Mouse (Mus musculus): ENCODE data around the gene H2-Ke6. TPM values are rescaled to one million over a fixed set of nuclear protein-coding genes. Genes with fewer than 3 reads are reported as not detected.

H2-Ke6 gene
- polyA plus RNA-seq, 1 experiment from 2014 or later = 36.4 TPM

DNA sequence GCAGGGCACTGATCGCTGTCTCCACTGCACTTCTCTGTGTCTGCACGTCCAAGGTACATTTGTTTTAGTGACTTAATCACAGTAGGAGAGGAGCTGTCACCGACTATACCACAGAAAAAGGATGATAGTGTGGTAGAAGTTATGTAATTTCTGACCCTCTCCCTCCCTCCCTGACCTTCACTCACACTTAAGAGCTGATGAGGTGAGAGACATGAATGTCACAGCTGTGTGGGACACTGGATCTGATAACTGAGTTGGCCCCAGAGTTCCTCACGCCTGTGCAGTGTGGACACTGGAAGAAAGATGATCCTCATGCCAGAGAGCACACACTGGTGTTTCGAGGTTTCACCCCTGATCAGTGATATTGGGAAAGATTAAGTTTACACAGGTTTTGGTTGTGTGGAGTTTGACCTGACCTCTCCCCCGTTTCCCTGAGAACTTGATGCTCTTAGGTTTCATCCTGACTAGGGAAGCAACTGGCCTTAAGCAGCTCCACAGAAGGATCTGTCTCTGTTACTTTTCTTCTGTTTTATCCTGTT is 48.3 kb downstream of the H2-Ke6 start:
- DNase-seq (ENCODE audit: low spot score) = no peak

DNA sequence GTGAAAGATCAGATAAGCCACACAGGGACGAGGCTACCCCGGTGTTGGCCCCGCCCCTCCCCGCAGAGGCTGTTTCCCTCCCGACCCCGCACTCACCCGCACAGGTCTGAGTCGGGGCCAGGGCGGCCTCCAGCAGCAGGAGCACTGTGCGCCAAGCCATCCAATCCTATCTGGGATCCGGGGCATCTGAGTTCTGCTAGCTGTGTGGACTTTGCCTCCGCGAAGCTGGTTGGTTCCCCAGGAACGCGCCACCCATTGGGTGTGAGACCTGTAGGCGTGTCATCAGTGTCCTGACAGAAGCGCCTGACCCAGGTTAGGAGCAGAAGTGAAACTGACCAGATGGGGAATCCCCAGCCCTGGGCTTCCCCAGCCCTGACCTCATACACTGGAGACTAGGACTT is 49.2 kb downstream of the H2-Ke6 start:
- Histone ChIP-seq H3K27ac (0 out of 2 replicates have a peak overlapping the region, but pooled peaks have one; percentile 57), H3K4me1 (peaks cover 27% of the 10 kb centered on the region)
- peak; percentile 90 for DNase-seq (ENCODE audit: low spot score)

More for the DNA sequence above, 48.3 kb downstream of the H2-Ke6 start:
- Histone ChIP-seq H3K4me1 (peaks cover 27% of the 10 kb centered on the region), H3K27ac (no peak overlapping the region), H3K4me3 (no peak overlapping the region), H3K36me3 (no peaks in the 10 kb centered on the region), H3K9me3 (no peaks in the 10 kb centered on the region), H3K27me3 (ENCODE audit: insufficient read depth, poor library complexity, severe bottlenecking) (peaks cover 54% of the 10 kb centered on the region)
- 64% methylated on average over 6 of the region's 6 CpGs for WGBS

DNA sequence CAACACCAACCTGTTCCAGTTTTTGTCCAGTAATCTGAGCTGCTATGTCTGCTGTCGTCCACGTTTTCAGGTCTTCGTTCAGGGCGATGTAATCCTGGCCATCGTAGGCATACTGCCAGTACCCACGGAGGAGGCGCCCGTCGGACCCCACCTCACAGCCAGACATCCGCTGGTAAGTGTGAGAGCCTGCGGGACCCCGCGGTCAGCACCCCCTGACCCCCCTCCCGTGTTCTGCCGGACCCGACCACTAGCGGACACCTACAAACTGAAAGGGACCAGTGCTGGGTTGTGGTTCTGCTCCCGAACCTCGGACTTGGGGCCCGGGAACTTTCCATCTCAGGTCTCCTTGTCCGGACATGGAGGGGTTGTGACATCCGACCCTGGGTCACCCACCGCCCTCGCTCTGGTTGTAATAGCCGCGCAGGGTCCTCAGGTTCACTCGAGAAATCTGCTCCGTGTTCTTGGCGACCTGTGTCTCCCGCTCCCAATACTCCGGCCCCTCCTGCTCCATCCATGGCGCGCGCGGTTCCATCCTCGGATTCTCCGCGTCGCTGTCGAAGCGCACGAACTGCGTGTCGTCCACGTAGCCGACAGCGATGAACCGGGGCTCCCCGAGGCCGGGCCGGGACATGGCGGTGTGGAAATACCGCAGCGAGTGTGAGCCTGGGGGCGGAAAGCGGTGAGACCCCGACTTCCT is 49.9 kb downstream of the H2-Ke6 start:
- Histone ChIP-seq H3K27ac (0 out of 2 replicates have a peak overlapping the region, but pooled peaks have one; percentile 57), H3K4me1 (peaks cover 27% of the 10 kb centered on the region), H3K4me3 (peak overlapping the region; percentile 55), H3K27me3 (ENCODE audit: insufficient read depth, poor library complexity, severe bottlenecking) (peaks cover 54% of the 10 kb centered on the region), H3K9me3 (no peaks in the 10 kb centered on the region), H3K36me3 (no peaks in the 10 kb centered on the region)
- no peak for DNase-seq (ENCODE audit: low spot score)
- WGBS = 2% methylated on average over 57 of the region's 57 CpGs

More for the DNA sequence above, 49.2 kb downstream of the H2-Ke6 start:
- peaks cover 54% of the 10 kb centered on the region for H3K27me3 ChIP-seq (ENCODE audit: insufficient read depth, poor library complexity, severe bottlenecking)
- no peaks in the 10 kb centered on the region for H3K36me3 ChIP-seq
- under 1% methylated on average over 17 of the region's 17 CpGs for WGBS
- H3K4me3 ChIP-seq = peak overlapping the region; percentile 55
- no peaks in the 10 kb centered on the region for H3K9me3 ChIP-seq

MicroRNAs encoded within 50 kb of the gene (microRNA counts, 519-probe panel; counts per million panel counts)
- not detected for microRNA mmu-miR-219

Small RNAs within 50 kb of the gene (microRNA-seq; reads per million reads assigned to microRNA genes)
- gene Mir219a-1 (1.3 reads per million), gene Mir219c (not detected)

Other genes starting within 250 kb of the H2-Ke6 start
- 7.4 and 19.8 TPM in 2 replicates for gene Angptl4, start 246.2 kb downstream of the H2-Ke6 start, polyA plus RNA-seq (2016; fragmentation: Nextera tagmentation; extraction: Ambion mirVana)
- gene Kank3, start 217.5 kb downstream of the H2-Ke6 start, polyA plus RNA-seq (2016; fragmentation: Nextera tagmentation; extraction: Ambion mirVana) = 37.1 and 47.9 TPM in 2 replicates
- 576 and 657 TPM in 2 replicates for gene Rps28, start 203.5 kb downstream of the H2-Ke6 start, polyA plus RNA-seq (2016; fragmentation: Nextera tagmentation; extraction: Ambion mirVana)
- gene Ndufa7, start 203.5 kb downstream of the H2-Ke6 start, polyA plus RNA-seq (2016; fragmentation: Nextera tagmentation; extraction: Ambion mirVana) = 482 and 487 TPM in 2 replicates
- 61.6 and 75.7 TPM in 2 replicates for gene Cd320, start 185.0 kb downstream of the H2-Ke6 start, polyA plus RNA-seq (2016; fragmentation: Nextera tagmentation; extraction: Ambion mirVana)
- gene Gm7029, start 154.2 kb downstream of the H2-Ke6 start, polyA plus RNA-seq (2016; fragmentation: Nextera tagmentation; extraction: Ambion mirVana) = not detected in 2 replicates
- gene Kifc1, start 137.4 kb downstream of the H2-Ke6 start, polyA plus RNA-seq (2016; fragmentation: Nextera tagmentation; extraction: Ambion mirVana) = 3.6 and 5.2 TPM in 2 replicates
- 0.28 and 0.73 TPM in 2 replicates for gene Platr17, start 122.9 kb downstream of the H2-Ke6 start, polyA plus RNA-seq (2016; fragmentation: Nextera tagmentation; extraction: Ambion mirVana)
- gene Daxx, start 118.6 kb downstream of the H2-Ke6 start, polyA plus RNA-seq (2016; fragmentation: Nextera tagmentation; extraction: Ambion mirVana) = 46.6 and 52.9 TPM in 2 replicates
- gene Tapbp, start 112.2 kb downstream of the H2-Ke6 start, polyA plus RNA-seq (2016; fragmentation: Nextera tagmentation; extraction: Ambion mirVana) = 13.9 and 20.5 TPM in 2 replicates
- gene Zbtb22, start 112.2 kb downstream of the H2-Ke6 start, polyA plus RNA-seq (2016; fragmentation: Nextera tagmentation; extraction: Ambion mirVana) = 16.0 and 17.3 TPM in 2 replicates
- 37.1 and 44.2 TPM in 2 replicates for gene Rgl2, start 98.5 kb downstream of the H2-Ke6 start, polyA plus RNA-seq (2016; fragmentation: Nextera tagmentation; extraction: Ambion mirVana)
- 161 and 198 TPM in 2 replicates for gene Pfdn6, start 87.7 kb downstream of the H2-Ke6 start, polyA plus RNA-seq (2016; fragmentation: Nextera tagmentation; extraction: Ambion mirVana)
- 35.8 and 48.1 TPM in 2 replicates for gene Wdr46, start 87.4 kb downstream of the H2-Ke6 start, polyA plus RNA-seq (2016; fragmentation: Nextera tagmentation; extraction: Ambion mirVana)
- 5.9 and 7.1 TPM in 2 replicates for gene B3galt4, start 76.6 kb downstream of the H2-Ke6 start, polyA plus RNA-seq (2016; fragmentation: Nextera tagmentation; extraction: Ambion mirVana)
- 47.1 and 47.5 TPM in 2 replicates for gene Vps52, start 72.2 kb downstream of the H2-Ke6 start, polyA plus RNA-seq (2016; fragmentation: Nextera tagmentation; extraction: Ambion mirVana)
- gene Rps18, start 72.1 kb downstream of the H2-Ke6 start, polyA plus RNA-seq (2016; fragmentation: Nextera tagmentation; extraction: Ambion mirVana) = 1,115 and 1,297 TPM in 2 replicates
- 13.0 and 16.2 TPM in 2 replicates for gene H2-K1, start 27.7 kb downstream of the H2-Ke6 start, polyA plus RNA-seq (2016; fragmentation: Nextera tagmentation; extraction: Ambion mirVana)
- 14.4 and 15.8 TPM in 2 replicates for gene Ring1, start 3.4 kb downstream of the H2-Ke6 start, polyA plus RNA-seq (2016; fragmentation: Nextera tagmentation; extraction: Ambion mirVana)
- gene Slc39a7, start 3.6 kb upstream of the H2-Ke6 start, polyA plus RNA-seq (2016; fragmentation: Nextera tagmentation; extraction: Ambion mirVana) = 160 and 180 TPM in 2 replicates
- 31.4 and 40.6 TPM in 2 replicates for gene Rxrb, start 3.8 kb upstream of the H2-Ke6 start, polyA plus RNA-seq (2016; fragmentation: Nextera tagmentation; extraction: Ambion mirVana)
- gene Col11a2, start 11.4 kb upstream of the H2-Ke6 start, polyA plus RNA-seq (2016; fragmentation: Nextera tagmentation; extraction: Ambion mirVana) = 0.38 and 1.0 TPM in 2 replicates
- gene H2-Oa, start 64.3 kb upstream of the H2-Ke6 start, polyA plus RNA-seq (2016; fragmentation: Nextera tagmentation; extraction: Ambion mirVana) = 0.62 and 0.84 TPM in 2 replicates
- gene H2-DMa, start 91.5 kb upstream of the H2-Ke6 start, polyA plus RNA-seq (2016; fragmentation: Nextera tagmentation; extraction: Ambion mirVana) = 4.2 and 7.1 TPM in 2 replicates
- gene Brd2, start 94.6 kb upstream of the H2-Ke6 start, polyA plus RNA-seq (2016; fragmentation: Nextera tagmentation; extraction: Ambion mirVana) = 77.6 and 101 TPM in 2 replicates
- 0.18 TPM in 1 of 2 replicates, not detected in the other for gene H2-DMb2, start 115.2 kb upstream of the H2-Ke6 start, polyA plus RNA-seq (2016; fragmentation: Nextera tagmentation; extraction: Ambion mirVana)
- 0.23 and 0.29 TPM in 2 replicates for gene H2-DMb1, start 125.0 kb upstream of the H2-Ke6 start, polyA plus RNA-seq (2016; fragmentation: Nextera tagmentation; extraction: Ambion mirVana)
- gene Tap1, start 159.5 kb upstream of the H2-Ke6 start, polyA plus RNA-seq (2016; fragmentation: Nextera tagmentation; extraction: Ambion mirVana) = 0.84 and 1.2 TPM in 2 replicates
- 0.41 and 0.60 TPM in 2 replicates for gene Psmb9, start 159.7 kb upstream of the H2-Ke6 start, polyA plus RNA-seq (2016; fragmentation: Nextera tagmentation; extraction: Ambion mirVana)
- gene Psmb8, start 169.7 kb upstream of the H2-Ke6 start, polyA plus RNA-seq (2016; fragmentation: Nextera tagmentation; extraction: Ambion mirVana) = 0.86 and 0.87 TPM in 2 replicates
- 0.48 and 0.51 TPM in 2 replicates for gene Tap2, start 175.5 kb upstream of the H2-Ke6 start, polyA plus RNA-seq (2016; fragmentation: Nextera tagmentation; extraction: Ambion mirVana)
- not detected in 2 replicates for gene H2-Ob, start 210.8 kb upstream of the H2-Ke6 start, polyA plus RNA-seq (2016; fragmentation: Nextera tagmentation; extraction: Ambion mirVana)
- gene H2-Ab1, start 229.6 kb upstream of the H2-Ke6 start, polyA plus RNA-seq (2016; fragmentation: Nextera tagmentation; extraction: Ambion mirVana) = 13.2 and 14.6 TPM in 2 replicates